Mouse (Mus musculus): ENCODE results near the gene Armc5. TPM values are rescaled to one million over a fixed set of nuclear protein-coding genes. Genes with fewer than 3 reads are reported as not detected.

The Armc5 gene
- total RNA-seq (2017) = 9.1 to 14.9 TPM (median 11.6 TPM) in 3 replicates

DNA sequence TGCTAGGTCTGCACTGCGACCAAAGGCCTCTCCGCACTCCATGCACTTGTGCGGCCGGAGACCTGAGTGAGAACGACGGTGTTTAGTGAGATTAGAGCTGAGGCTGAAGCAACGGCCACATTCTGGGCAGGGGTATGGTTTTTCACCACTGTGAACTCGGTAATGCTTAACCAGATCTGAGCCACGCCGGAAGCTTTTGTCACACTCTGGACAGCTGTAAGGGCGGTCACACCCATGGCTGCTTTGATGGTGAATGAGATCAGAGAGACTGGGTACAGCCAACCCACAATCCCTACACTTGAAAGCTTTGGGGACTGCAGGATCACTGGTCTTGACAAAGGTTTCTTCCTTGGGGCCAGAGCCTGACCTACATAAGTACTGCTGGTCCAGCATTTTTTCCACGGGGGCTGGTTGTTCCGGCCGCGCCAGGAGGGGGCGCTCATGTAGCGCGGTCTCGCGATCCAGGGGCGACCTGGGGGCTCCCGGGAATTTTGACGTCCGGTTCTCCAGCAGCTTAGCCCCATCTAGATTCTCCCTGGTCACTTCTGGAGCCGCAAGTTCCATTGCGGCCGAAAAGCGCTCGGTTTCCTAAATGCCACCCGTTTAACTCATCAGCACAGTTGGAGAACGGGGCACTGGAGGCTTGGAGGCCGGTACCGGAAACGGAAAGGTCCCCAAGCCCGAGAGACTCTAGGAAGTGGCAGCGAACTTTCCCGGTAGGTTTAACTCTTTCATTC is at the start of gene Armc5:
Gene Armc5, plus strand, starts transcription at position 487 of the 737 bp plus-strand sequence.
- ATAC-seq (replicated peaks; ENCODE audit: insufficient number of reproducible peaks, low FRiP score, low TSS enrichment, poor library complexity, severe bottlenecking) = peak; percentile 7

DNA sequence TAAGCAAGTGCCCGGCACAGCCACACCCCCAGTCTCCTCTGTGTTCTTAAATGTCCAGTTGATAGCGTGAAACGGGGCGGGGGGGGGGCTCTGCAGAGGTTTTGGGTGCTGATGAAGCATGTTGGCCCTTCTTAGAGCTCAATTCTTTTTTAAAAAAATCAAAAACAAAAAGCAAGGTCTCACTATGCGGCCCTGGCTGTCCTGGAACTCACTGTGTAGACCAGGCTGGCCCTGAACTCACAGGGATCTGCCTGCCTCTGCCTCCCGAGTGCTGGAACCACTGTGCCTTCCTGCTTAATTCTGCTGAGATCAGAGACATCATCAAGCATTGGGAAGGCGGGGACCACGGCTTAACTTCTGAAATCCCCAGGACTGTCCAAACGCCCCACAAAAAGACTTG is 35.5 kb upstream of the Armc5 start:
- no peak for ATAC-seq (replicated peaks; ENCODE audit: insufficient number of reproducible peaks, low FRiP score, low TSS enrichment, poor library complexity, severe bottlenecking)

DNA sequence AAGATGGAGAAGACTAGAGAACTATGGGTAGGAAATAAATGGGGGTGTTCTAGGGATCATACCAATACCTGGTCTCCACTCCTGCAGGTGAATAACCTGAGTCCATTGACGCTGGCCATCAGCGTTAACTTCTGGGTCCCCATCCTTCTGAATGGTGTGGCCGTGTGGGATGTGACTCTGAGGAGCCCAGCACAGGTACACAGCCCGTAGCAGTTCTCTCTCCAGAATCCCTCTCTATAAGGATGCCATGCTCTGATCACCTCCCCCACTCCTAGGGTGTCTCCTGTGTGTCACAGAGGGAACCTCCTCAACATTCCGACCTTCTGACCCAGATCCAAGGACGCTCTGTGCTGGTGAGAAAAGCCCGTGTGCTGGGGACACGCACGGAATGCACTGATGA is 34.1 kb upstream of the Armc5 start:
- no peak for ATAC-seq (replicated peaks; ENCODE audit: insufficient number of reproducible peaks, low FRiP score, low TSS enrichment, poor library complexity, severe bottlenecking)

DNA sequence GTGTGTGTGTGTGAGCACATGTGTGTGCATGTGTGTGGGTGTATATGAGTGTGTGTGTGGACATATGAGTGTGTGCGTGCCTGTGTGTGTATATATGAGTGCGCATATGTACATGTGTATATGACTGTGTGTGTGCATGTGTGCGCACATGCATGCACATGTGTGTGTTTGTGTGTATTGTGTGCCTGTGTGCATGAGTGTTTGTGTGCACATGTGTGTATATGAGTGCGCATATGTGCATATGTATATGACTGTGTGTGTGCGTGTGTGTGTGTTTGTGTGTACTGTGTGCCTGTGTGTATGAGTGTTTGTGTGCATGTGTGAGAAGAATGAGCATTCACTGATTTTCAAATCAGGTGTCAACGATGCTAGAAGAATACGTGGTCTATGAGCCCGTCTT is 33.0 kb upstream of the Armc5 start:
- ATAC-seq (replicated peaks; ENCODE audit: insufficient number of reproducible peaks, low FRiP score, low TSS enrichment, poor library complexity, severe bottlenecking) = no peak

DNA sequence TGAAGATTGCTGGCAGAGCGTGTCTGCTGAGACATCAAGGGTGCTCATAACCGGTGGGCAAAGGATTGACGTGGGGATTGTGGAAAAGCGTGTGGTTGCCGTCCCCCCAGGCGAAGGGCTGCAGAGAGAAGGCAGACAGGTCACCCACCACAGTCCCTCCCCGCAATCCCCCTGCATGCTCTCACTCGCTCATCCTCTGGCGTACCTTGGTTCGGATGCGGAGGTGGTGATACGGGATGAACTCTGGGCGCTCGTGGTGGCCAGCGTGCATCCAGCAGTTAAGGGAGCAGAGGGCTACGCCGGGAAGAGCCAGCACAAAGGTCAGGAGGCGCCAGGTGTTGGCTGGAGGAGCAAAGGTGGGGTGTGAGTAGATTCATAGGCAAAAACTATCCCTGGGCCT is 31.4 kb upstream of the Armc5 start:
- ATAC-seq (replicated peaks; ENCODE audit: insufficient number of reproducible peaks, low FRiP score, low TSS enrichment, poor library complexity, severe bottlenecking) = no peak

DNA sequence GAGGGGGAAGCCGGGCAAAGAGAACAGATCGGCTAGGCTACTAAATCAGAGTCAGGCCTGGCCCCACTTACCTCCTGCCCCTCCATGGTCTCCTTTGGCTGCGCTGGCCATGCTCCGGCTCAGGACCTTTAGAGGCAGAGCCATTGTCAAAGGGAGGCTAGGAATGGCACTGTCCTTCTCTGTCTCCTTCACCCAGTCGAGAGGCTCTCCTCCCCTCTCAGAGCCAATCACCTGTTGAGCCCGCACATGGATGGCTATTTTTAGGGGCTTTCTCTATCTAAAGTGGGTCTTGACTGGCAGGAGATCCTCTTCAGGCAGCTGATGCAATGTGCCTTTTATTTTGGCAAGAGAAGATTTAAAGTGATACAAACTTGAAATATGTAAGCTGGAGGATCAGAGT is 31.0 kb upstream of the Armc5 start, which contains the start of gene Cox6a2:
Gene Cox6a2, minus strand, starts transcription at position 236 of the 400 bp plus-strand sequence.
- no peak for ATAC-seq (replicated peaks; ENCODE audit: insufficient number of reproducible peaks, low FRiP score, low TSS enrichment, poor library complexity, severe bottlenecking)

DNA sequence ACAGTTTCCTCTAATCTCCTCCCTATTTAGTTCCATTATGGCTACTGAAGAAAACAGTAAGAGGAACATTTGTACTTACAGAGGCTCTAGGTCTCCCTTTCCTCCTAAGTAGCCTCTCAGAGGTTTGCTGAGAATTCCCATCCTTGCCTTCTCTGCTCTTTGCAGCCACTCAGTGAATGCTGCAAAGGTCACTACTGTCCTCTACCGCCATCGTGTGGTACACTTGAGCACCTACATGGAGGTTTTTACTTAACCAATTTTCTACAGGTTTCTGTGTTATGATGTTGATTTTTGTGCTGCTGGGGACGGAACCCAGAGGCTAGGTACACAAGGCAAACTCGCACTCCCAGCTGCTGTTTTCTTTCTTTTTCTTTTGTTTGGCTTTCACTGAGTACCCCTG is 29.0 kb upstream of the Armc5 start:
- peak; percentile 83 for ATAC-seq (replicated peaks; ENCODE audit: insufficient number of reproducible peaks, low FRiP score, low TSS enrichment, poor library complexity, severe bottlenecking)

DNA sequence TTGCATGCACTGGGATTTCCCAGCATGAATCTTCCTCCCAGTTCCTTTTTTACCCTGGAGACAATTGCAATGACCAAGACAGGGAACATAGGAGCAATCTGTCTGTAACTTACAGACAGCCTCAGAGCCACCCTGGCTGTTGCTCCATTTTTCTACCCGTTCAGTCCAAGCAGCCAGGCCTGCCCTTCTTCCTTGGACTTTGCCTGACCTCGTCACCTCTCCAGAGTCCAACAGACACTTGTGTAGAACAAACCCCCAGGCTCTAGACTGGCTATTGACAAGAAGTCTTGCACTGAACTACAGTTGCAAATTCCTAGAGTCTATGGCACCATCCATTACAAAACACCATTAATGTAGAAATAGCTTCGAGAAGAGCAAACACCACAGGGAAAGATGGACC is 27.3 kb upstream of the Armc5 start:
- ATAC-seq (replicated peaks; ENCODE audit: insufficient number of reproducible peaks, low FRiP score, low TSS enrichment, poor library complexity, severe bottlenecking) = no peak

DNA sequence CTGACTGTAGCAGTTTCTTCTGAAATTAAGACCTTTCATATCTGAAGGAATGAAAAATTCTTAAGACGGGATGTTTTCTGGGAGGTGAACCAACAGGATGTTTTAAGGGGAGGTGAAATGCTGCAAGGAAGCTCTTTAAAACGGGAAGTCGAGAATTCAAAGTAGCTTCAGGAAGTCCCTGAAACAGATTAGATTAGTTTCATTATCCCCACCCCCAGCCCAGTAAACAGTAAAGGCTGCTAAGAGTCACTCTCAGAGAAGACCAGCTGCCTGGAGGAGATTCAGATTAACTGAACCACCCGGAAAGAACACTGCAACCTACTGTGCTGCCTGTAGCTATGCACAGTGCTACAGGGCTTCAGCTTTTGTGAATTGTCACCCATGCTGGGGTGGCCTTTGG is 17.2 kb upstream of the Armc5 start:
- ATAC-seq (replicated peaks; ENCODE audit: insufficient number of reproducible peaks, low FRiP score, low TSS enrichment, poor library complexity, severe bottlenecking) = no peak

DNA sequence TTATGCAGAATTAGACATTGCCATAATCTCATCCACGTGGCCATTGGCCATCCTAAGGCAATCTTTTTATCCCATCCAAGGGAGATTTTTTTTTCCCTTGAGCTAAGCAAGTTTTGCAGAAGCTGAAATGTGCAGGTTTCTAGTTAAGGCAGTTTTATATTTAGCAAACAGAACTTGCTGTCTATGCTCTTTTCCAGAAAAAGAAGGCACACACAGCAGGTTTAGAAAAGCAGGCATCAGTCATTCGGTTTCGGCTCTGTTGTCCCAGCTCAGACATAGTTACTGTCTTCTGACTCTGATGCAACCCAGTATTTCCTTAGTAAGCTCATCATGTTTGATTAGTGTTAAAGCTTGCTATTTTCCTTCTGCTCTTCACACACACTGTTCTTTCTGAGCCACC is 16.2 kb upstream of the Armc5 start:
- no peak for ATAC-seq (replicated peaks; ENCODE audit: insufficient number of reproducible peaks, low FRiP score, low TSS enrichment, poor library complexity, severe bottlenecking)

DNA sequence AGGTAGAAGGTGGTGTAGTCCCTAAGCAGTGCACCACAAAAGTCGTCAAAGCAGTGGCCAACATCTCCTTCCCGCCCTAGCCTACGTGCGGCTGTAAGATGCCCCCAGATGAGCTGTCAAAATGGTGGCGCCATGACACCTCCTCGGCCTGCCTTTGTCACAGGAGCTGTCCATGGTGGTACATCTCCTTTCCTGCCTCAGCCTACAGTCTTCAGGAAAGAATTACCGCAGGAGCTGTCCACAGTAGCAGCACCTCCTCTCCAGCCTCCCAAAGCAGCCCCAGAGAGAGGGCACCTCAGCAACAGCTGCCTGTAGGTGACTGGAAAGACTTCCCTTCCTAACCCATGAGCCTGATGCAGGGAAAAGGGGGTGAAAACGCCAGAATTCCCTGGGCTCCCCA is 5.4 kb upstream of the Armc5 start:
- ATAC-seq (replicated peaks; ENCODE audit: insufficient number of reproducible peaks, low FRiP score, low TSS enrichment, poor library complexity, severe bottlenecking) = no peak

DNA sequence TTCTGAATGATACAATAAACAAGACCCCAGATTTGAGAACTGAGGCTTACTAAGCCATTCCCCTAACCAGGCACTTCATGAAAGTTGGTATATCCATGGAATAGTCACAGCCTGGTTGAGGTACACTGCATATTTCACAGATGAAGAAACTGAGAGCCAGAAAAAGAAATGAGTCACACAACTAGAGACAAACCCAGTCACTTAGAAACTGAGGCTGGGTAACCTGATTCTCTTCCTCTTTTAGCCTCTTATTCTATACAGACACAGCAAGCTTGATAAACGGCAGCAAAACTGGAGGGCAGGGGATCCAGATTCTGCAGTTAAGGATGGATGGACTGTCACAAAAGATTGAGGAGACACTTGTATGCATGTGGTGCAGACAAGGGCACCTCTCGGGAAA is 2.3 kb upstream of the Armc5 start:
- ATAC-seq (replicated peaks; ENCODE audit: insufficient number of reproducible peaks, low FRiP score, low TSS enrichment, poor library complexity, severe bottlenecking) = no peak

DNA sequence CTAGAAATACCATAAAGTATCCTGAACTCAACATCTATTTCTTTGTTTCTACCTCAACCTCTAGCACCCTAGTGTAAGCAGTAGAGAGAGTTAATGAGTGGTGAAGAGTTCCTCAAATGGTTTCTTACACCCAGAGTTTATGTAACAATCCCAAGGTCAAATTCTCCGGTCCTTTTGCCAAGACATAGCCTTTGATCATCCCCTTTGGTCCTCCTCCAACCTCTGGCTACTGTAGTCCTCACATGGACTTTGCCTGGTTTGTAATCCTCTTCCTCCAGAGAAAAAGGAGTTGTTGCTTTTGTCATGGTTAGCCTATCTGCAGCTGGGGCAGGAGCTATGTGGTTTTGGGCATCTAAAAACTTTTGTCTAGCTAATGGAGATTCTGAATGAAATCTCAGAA is 1.7 kb upstream of the Armc5 start:
- no peak for ATAC-seq (replicated peaks; ENCODE audit: insufficient number of reproducible peaks, low FRiP score, low TSS enrichment, poor library complexity, severe bottlenecking)

DNA sequence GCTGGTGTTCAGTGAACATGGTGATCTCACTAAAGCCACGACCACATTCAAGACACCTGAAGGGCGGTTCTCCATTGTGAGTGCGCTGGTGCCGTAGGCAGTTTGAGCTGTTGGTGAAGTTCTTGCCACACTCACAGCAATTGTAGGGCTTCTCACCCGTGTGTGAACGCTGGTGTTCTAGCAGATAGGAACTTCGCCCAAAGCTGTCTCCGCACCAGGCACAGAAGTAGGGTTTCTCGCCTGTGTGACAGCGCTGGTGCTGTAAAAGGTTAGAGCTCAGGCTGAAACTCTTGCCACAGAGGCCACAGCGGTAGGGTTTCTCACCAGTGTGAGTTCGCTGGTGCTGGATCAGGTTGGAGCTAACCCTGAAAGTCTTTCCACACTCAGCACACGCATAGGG is 716 bp upstream of the Armc5 start:
- ATAC-seq (replicated peaks; ENCODE audit: insufficient number of reproducible peaks, low FRiP score, low TSS enrichment, poor library complexity, severe bottlenecking) = no peak

DNA sequence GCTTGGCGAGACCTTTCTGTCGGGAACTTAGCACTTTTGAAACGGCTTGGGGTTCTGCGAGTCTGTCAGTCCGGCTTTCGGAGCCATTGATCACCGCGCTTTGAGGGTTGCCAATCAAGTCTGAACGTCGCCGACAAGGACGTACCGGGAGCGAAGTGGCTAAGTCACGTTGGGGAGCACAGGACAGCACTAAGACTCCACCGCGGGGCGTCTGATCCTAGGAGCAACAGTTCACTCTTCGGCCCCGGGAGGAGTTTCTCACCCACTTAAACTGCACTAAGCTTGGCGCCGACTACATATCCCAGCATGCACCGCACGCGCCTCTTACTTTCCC is 418 bp downstream of the Armc5 start:
- ATAC-seq (replicated peaks; ENCODE audit: insufficient number of reproducible peaks, low FRiP score, low TSS enrichment, poor library complexity, severe bottlenecking) = no peak

DNA sequence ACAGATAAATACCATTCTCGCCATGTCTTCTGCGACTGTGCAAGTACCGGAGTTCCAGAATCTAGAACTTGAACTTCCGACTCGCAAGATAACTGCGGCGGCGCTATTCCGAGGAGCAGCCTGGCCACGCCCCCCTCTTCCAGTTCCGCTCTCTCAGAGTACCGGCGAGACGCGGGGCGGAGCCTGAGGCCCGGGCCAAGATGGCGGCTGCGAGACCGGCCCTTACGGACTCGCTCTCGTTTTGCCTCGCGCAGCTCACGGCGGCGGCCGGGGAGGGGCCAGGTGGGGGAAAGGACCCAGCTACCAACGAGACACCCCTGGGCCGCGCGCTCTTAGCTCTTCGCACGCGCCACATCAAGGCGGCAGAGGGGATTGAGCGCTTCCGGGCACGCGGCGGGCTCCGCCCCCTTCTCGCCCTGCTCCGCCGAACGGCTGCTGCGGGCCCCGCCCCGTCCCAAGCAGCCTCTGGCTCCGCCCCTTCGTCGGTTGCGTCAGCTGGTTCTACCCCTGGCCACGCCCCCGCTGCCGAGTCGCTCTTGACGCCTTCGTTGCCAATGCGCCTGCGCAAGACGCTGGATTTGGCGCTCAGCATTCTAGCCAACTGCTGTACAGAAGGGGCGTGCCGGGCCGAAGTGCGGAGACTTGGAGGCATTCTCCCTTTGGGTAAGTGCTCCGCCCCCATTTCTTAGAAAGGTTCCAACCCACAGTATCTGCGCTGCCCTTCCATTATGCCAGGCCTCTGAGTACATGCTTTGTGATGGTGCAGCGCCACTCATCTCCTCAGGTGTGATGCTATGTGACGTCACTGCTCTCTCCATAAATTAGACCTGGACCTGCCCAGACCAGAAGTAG is 1.0 kb downstream of the Armc5 start, which contains the start of gene 9130023H24Rik:
Gene 9130023H24Rik, minus strand, starts transcription at position 105 of the 852 bp plus-strand sequence.
- ATAC-seq (replicated peaks; ENCODE audit: insufficient number of reproducible peaks, low FRiP score, low TSS enrichment, poor library complexity, severe bottlenecking) = peak; percentile 67

DNA sequence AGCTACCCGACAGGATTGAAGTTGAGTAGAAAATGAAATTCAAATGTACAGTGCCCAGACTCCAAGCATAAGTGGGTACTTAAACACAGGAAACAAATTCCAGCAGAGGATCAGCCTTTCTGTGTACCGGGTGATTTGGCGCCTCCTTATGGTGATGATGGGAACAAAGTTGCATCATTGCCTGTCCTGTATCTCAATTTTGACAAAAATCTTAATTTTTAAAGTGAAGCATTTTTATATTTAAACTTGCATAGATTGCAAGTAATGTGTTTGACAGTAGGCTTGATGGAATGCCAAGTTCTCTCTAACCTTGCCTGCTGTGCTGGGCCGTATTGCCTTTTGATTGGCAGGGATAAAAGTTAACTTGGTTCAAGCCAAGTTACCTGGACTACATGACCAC is 1.8 kb downstream of the Armc5 start:
- no peak for ATAC-seq (replicated peaks; ENCODE audit: insufficient number of reproducible peaks, low FRiP score, low TSS enrichment, poor library complexity, severe bottlenecking)

DNA sequence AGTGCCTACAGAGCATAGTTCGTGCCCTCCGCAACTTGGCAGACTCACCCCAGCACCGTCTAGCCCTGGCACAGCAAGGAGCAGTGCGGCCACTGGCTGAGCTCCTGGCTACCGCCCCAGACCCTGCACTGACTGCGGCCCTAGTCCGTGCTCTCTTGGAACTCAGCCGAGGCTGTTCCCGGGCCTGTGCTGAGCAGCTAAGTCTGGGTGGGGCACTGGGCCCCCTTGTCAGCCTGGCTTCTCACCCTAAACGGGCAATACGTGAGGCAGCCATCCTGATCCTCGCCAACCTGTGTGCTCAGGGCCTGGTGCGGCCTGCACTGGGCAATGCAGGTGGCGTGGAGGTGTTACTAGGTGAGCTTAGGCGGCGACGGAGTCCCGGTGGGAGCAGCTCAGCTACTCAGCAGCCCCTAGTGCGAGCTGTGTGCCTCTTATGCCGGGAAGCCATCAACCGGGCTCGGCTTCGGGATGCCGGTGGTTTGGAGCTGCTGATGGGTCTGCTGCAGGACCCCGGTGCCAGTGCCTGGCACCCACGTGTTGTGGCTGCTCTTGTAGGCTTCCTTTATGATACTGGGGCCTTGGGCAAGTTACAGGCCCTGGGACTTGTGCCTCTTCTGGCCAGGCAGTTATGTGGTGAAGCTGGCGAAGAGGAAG is 3.1 kb downstream of the Armc5 start:
- no peak for ATAC-seq (replicated peaks; ENCODE audit: insufficient number of reproducible peaks, low FRiP score, low TSS enrichment, poor library complexity, severe bottlenecking)

DNA sequence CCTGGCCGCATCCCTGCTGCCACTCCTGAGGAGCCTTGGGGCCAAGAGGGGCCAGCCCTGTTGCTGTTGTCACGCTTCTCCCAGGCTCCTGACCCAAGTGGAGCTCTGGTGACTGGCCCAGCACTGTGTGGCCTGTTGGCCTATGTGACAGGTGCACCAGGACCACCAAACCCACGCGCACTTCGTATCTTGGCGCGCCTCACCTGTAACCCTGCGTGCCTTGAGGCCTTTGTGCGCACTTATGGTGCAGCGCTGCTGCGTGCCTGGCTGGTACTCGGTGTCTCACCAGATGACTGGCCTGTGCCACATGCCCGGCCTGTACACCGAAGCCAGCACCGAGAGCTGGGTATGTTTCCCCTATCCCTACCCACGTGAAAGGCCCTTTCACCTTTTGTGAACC is 5.2 kb downstream of the Armc5 start:
- ATAC-seq (replicated peaks; ENCODE audit: insufficient number of reproducible peaks, low FRiP score, low TSS enrichment, poor library complexity, severe bottlenecking) = no peak

DNA sequence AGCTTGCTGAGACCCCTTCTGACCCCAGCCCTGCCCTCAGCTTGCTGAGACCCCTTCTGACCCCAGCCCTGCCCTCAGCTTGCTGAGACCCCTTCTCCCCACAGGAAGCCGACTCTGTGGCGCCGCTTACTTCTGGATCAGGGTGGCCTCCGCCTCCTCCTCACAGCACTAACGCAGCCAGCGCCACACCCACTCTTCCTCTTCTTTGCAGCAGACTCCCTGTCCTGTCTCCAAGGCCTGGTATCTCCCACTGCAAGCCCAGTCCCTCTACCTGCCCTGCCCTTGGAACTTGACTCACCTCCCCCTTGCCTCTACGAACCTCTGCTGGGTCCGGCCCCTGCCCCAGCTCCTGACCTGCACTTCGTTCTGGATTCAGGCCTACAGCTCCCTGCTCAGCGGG is 6.8 kb downstream of the Armc5 start:
- no peak for ATAC-seq (replicated peaks; ENCODE audit: insufficient number of reproducible peaks, low FRiP score, low TSS enrichment, poor library complexity, severe bottlenecking)
